Mouse (Mus musculus): ENCODE data around the gene Cyfip1. TPM values are rescaled to one million over a fixed set of nuclear protein-coding genes. Genes with fewer than 3 reads are reported as not detected.
A peak's percentile ranks its signal among the peaks of the same experiment; 100 is the strongest.

The Cyfip1 gene
- total and polyA plus RNA-seq, 3 experiments: 20.1 to 29.3 (median 27.8) TPM

DNA sequence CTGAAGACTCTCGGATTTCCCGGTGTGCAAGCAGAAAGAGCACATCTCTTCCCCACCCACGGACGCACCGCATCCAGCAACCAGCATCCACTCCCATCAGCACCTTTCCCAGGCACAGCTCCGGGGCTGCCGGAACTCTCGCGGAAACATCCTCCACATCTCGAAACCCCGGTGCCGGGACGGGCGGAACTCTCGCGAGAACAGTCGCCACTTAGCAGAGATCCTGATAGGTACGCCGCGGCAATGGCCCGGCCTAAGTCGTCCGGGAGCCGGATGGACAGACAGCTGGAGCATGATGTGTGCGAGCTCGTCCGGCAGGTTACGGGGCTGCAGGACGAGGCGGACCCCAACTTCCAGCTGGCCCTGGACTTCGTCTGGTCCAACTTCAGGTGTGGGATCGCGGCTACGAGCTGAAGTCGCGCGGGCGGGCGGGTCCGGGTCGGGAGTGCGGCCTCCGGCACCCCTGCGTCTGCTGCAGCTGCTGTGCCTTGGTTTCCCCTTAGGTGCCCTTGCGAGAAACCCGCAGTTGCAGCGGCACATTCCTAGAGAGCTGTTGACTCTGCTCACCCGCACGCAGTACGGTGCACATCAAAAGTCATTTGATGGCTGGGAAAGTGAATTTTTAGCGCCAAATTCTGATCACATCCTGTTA, 47.5 kb upstream of the Cyfip1 start, which contains the start of gene Tubgcp5 (continued):
- TF ChIP-seq NELFE (IDR thresholded peaks at IDR 0.05; ENCODE audit: low read depth, low read length) (peak; percentile 99), MAZ (IDR thresholded peaks at IDR 0.05; ENCODE audit: low read depth, low read length) (no peak), ETS1 (conservative IDR thresholded peaks at IDR 0.05; ENCODE audit: low read depth, low read length) (no peak; the same call in 1 of the 2 replicates), PAX5 (IDR thresholded peaks at IDR 0.05; ENCODE audit: low read length) (no peak), MAFK (IDR thresholded peaks at IDR 0.05; ENCODE audit: insufficient replicate concordance, low read length) (no peak), MYC (IDR thresholded peaks at IDR 0.05; ENCODE audit: low read depth, low read length) (no peak), ZMIZ1 (IDR thresholded peaks at IDR 0.05; ENCODE audit: low read depth, low read length) (peak; percentile 97), NRF1 (IDR thresholded peaks at IDR 0.05; ENCODE audit: low read depth, low read length) (no peak; the same call in 1 of the 2 replicates), HCFC1 (IDR thresholded peaks at IDR 0.05; ENCODE audit: low read depth, low read length) (peak; percentile 75)

DNA sequence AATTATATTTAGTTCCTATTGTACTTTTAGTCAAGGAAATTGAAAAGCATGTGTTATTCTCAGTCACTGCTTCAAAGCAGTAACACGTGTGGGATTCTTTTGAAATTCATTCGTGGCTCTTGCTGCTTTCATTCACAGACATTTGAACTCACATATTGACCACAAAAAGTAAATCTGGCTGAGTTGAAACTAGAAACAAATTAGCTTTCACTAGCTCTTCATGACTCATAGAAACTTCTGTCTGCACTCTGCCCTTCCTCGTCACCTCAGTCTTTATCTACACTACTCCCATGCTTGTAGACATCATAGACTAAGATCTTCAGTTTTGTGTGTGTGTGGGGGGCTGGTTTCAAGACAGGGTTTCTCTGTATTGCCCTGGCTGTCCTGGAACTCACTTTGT, 41.6 kb upstream of the Cyfip1 start:
- no peak overlapping the region for H3K27ac ChIP-seq (ENCODE audit: insufficient read depth, low read depth)
- peaks cover 0 to 8% of the 10 kb centered on the region in 2 experiments; a peak in 2 of 4 replicates for H3K4me1 ChIP-seq (ENCODE audit: control insufficient read depth in 1 of 2, insufficient read depth in 2 of 2)
- in situ Hi-C loops (cut with MboI; ENCODE audit: low pct_ligation_motif_present, low pct_unique_long_range_greater_than_20kb, low sequenced_read_pairs): no loop called here
- no peak for DNase-seq (ENCODE audit: extremely low read depth)
- H3K9ac ChIP-seq (ENCODE audit: insufficient read depth, low read depth): no peak overlapping the region
- H3K79me2 ChIP-seq (replicated peaks; ENCODE audit: control insufficient read depth, extremely low read depth, insufficient read depth, poor library complexity, severe bottlenecking): peaks cover 5% of the 10 kb centered on the region
- peaks cover 51 to 89% of the 10 kb centered on the region in 2 experiments for H3K36me3 ChIP-seq (replicated peaks in 1 of 2; ENCODE audit: control insufficient read depth in 1 of 2, insufficient read depth in 1 of 2, low read length in 1 of 2)
- no peak for TF ChIP-seq ZKSCAN1 (IDR thresholded peaks at IDR 0.05; ENCODE audit: borderline replicate concordance, low read depth, low read length)
- no peak for TF ChIP-seq CTCF (conservative IDR thresholded peaks at IDR 0.05 in 1 of 2, IDR thresholded peaks at IDR 0.05 in 1 of 2; ENCODE audit: low read depth in 2 of 2, low read length in 2 of 2)
- TF ChIP-seq UBTF (IDR thresholded peaks at IDR 0.05; ENCODE audit: low read depth, low read length): no peak
- TF ChIP-seq PAX5 (IDR thresholded peaks at IDR 0.05; ENCODE audit: low read length): no peak
- no peak for TF ChIP-seq ELF1 (IDR thresholded peaks at IDR 0.05; ENCODE audit: low read depth, low read length)
- no peak for TF ChIP-seq USF1 (IDR thresholded peaks at IDR 0.05; ENCODE audit: low read depth, low read length)
- TF ChIP-seq EP300 (IDR thresholded peaks at IDR 0.05; ENCODE audit: low read length): no peak
- 0 out of 2 replicates have a peak, but pooled peaks have one; percentile 34 for TF ChIP-seq JUND (conservative IDR thresholded peaks at IDR 0.05; ENCODE audit: low read depth, low read length)
- no peak for TF ChIP-seq GABPA (IDR thresholded peaks at IDR 0.05; ENCODE audit: insufficient replicate concordance, low read depth, low read length)
- no peak for TF ChIP-seq USF2 (conservative IDR thresholded peaks at IDR 0.05; ENCODE audit: low read depth, low read length)
- TF ChIP-seq TCF12 (IDR thresholded peaks at IDR 0.05; ENCODE audit: low read depth, low read length): no peak
- peak; percentile 70; the same call in 1 of the 2 replicates for TF ChIP-seq RCOR1 (conservative IDR thresholded peaks at IDR 0.05; ENCODE audit: low read depth, low read length)
- no peak for TF ChIP-seq JUN (IDR thresholded peaks at IDR 0.05; ENCODE audit: insufficient read depth, low read depth, low read length)
- TF ChIP-seq ZNF384 (IDR thresholded peaks at IDR 0.05; ENCODE audit: low read depth, low read length): no peak
- peak; percentile 82 for TF ChIP-seq BHLHE40 (IDR thresholded peaks at IDR 0.05; ENCODE audit: low read depth, low read length)
- TF ChIP-seq ETS1 (conservative IDR thresholded peaks at IDR 0.05; ENCODE audit: low read depth, low read length): no peak
- TF ChIP-seq CHD2 (IDR thresholded peaks at IDR 0.05; ENCODE audit: low read length): no peak
- TF ChIP-seq POLR2AphosphoS2 (IDR thresholded peaks at IDR 0.05; ENCODE audit: low read depth, low read length): no peak
- no peak for TF ChIP-seq ZC3H11A (IDR thresholded peaks at IDR 0.05; ENCODE audit: low read depth, low read length)
- peak; percentile 88 for TF ChIP-seq MAFK (IDR thresholded peaks at IDR 0.05; ENCODE audit: insufficient replicate concordance, low read length)
- 0 out of 2 replicates have a peak, but pooled peaks have one; percentile 32 for TF ChIP-seq MYC (IDR thresholded peaks at IDR 0.05; ENCODE audit: low read depth, low read length)
- no peak for TF ChIP-seq HCFC1 (IDR thresholded peaks at IDR 0.05; ENCODE audit: low read depth, low read length)
- no peak for TF ChIP-seq TBP (conservative IDR thresholded peaks at IDR 0.05; ENCODE audit: low read depth, low read length)
- TF ChIP-seq E2F4 (IDR thresholded peaks at IDR 0.05; ENCODE audit: insufficient replicate concordance, low read depth, low read length): no peak
- TF ChIP-seq SIN3A (IDR thresholded peaks at IDR 0.05; ENCODE audit: low read length): 0 out of 2 replicates have a peak, but pooled peaks have one; percentile 36
- no peak for TF ChIP-seq MAX (IDR thresholded peaks at IDR 0.05; ENCODE audit: low read length)
- peak; percentile 51; the same call in 1 of the 2 replicates for TF ChIP-seq IRF4 (IDR thresholded peaks at IDR 0.05; ENCODE audit: low read depth, low read length)
- TF ChIP-seq RAD21 (IDR thresholded peaks at IDR 0.05; ENCODE audit: low read depth, low read length): no peak
- H3K4me2 ChIP-seq (ENCODE audit: insufficient read depth, low read depth, poor library complexity, severe bottlenecking): no peak overlapping the region
- dilution Hi-C loops (cut with MboI; ENCODE audit: extremely low pct_ligation_motif_present, extremely low pct_unique_long_range_greater_than_20kb, low sequenced_read_pairs): no loop called here
- no peak overlapping the region for H3K4me3 ChIP-seq (replicated peaks in 1 of 3; ENCODE audit: low read depth in 2 of 3, low read length in 2 of 3, poor library complexity in 1 of 3)
- no peaks in the 10 kb centered on the region for H3K27me3 ChIP-seq (replicated peaks)
- H3K9me3 ChIP-seq (replicated peaks; ENCODE audit: low read length): no peaks in the 10 kb centered on the region
